Mouse (Mus musculus): ENCODE results near the gene Olfr945. TPM values are rescaled to one million over a fixed set of nuclear protein-coding genes. Genes with fewer than 3 reads are reported as not detected.

Olfr945 gene
- total RNA-seq (2021): not detected

GRCm38 (mm10) chr9:39276718-39277117 lies at the start of gene Olfr945:
TSS of gene Olfr945 (minus strand) at chr9:39276818.
- no peak for DNase-seq (ENCODE audit: low spot score in 2 of 2)
- intact Hi-C loops (cut with DNase I): no loop called here

GRCm38 (mm10) chr9:39325945-39326344 lies 49.3 kb upstream of the Olfr945 start, which contains the start of gene Olfr948:
TSS of gene Olfr948 (minus strand) at chr9:39326045.
- DNase-seq (ENCODE audit: low spot score in 2 of 2): no peak
- intact Hi-C loops (cut with DNase I): no loop called here

DNA sequence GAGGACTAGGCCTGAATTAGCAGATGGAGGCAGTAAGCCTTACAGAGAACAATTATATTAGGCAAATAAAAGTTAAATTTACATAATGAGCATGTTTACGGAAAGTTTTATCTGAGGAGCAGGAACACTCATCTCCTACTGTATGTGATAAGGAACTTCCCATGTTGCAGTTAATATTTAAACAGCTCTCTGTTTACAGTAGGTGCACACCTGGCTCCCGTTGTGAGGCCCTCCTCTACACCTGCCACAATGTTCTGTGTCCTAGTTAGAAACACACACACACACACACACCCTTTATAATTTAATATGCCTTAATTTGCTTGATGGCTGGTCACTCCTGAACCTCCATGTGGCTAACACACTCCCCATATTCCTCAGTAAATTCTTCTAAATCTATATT lies 10.5 kb upstream of the Olfr945 start:
- intact Hi-C loops (cut with DNase I): no loop called here
- DNase-seq (ENCODE audit: low spot score in 2 of 2): no peak

GRCm38 (mm10) chr9:39249894-39250293 lies 26.7 kb downstream of the Olfr945 start, which contains the start of gene Olfr1537:
TSS of gene Olfr1537 (minus strand) at chr9:39249994.
- intact Hi-C loops (cut with DNase I): no loop called here
- no peak for DNase-seq (ENCODE audit: low spot score in 2 of 2)

Other genes with a start within 250 kb of the Olfr945 start
- not detected for gene Olfr937, start 211.9 kb downstream of the Olfr945 start, total RNA-seq (2021)
- gene Olfr938, start 197.9 kb downstream of the Olfr945 start, total RNA-seq (2021): not detected
- gene Olfr27, start 148.7 kb downstream of the Olfr945 start, total RNA-seq (2021): not detected
- not detected for gene Olfr943, start 110.5 kb downstream of the Olfr945 start, total RNA-seq (2021)
- gene Olfr944, start 74.9 kb downstream of the Olfr945 start, total RNA-seq (2021): not detected
- not detected for gene Olfr1537, start 26.8 kb downstream of the Olfr945 start, total RNA-seq (2021)
- gene Olfr948, start 49.2 kb upstream of the Olfr945 start, total RNA-seq (2021): not detected
- gene Olfr951, start 110.6 kb upstream of the Olfr945 start, total RNA-seq (2021): not detected
- not detected for gene Olfr952, start 150.3 kb upstream of the Olfr945 start, total RNA-seq (2021)
- not detected for gene Olfr954, start 179.9 kb upstream of the Olfr945 start, total RNA-seq (2021)
- gene Olfr955, start 195.1 kb upstream of the Olfr945 start, total RNA-seq (2021): not detected
- gene Olfr44, start 217.2 kb upstream of the Olfr945 start, total RNA-seq (2021): not detected
- not detected for gene Olfr957, start 239.0 kb upstream of the Olfr945 start, total RNA-seq (2021)

Data from left cerebral cortex, postnatal 36 days (tissue).